Mouse (Mus musculus) megakaryocyte, embryonic 14.5 days (primary cell): Measurements from ENCODE around the gene Igf2r. TPM values are rescaled to one million over a fixed set of nuclear protein-coding genes. Genes with fewer than 3 reads are reported as not detected.

ENCODE experiments used
- H3K27me3 ChIP-seq: replicated peaks from 2 replicates; pipeline ENCODE3; 2012; ENCODE audit warnings: inconsistent platforms
- H3K36me3 ChIP-seq: replicated peaks from 2 replicates; pipeline ENCODE3; 2012; ENCODE audit warnings: low read length, inconsistent platforms, mixed read lengths
- H3K4me1 ChIP-seq: 2 replicates; pipeline ENCODE4 v1.6.1; 2012; ENCODE audit warnings: inconsistent platforms
- H3K4me3 ChIP-seq: replicated peaks from 2 replicates; pipeline ENCODE3; 2012; ENCODE audit warnings: moderate library complexity, mild to moderate bottlenecking, inconsistent platforms
- H3K9me3 ChIP-seq: 2 replicates; pipeline ENCODE4 v1.6.1; 2012; ENCODE audit warnings: inconsistent platforms
- FLI1 ChIP-seq: IDR thresholded peaks from 2 replicates; pipeline ENCODE4 v1.6.1; 2012; ENCODE audit warnings: low read length, inconsistent platforms, mixed read lengths
- GATA1 ChIP-seq: IDR thresholded peaks from 3 replicates; pipeline ENCODE4 v1.6.1; 2012; ENCODE audit warnings: mixed read lengths, low read length, inconsistent platforms, borderline replicate concordance
- polyA plus RNA-seq: library from polyadenylated mRNA; stranded (reverse); fragments of >175 nt; gene quantifications from 2 replicates; pipeline ENCODE4 v1.2.3, GENCODE M21; 2012; ENCODE audit warnings: low replicate concordance; ENCODE audit not compliant: insufficient read depth

The Igf2r gene
- polyA plus RNA-seq, 1 experiment: 1.0 TPM

- Histone ChIP-seq H3K9me3 (peaks cover 15% of the 10 kb centered on the region), H3K4me3 (peak overlapping the region; percentile 82), H3K4me1 (peaks cover 36% of the 10 kb centered on the region), H3K36me3 (no peaks in the 10 kb centered on the region), H3K27me3 (peaks cover 29% of the 10 kb centered on the region)
- TF ChIP-seq GATA1 (no peak), FLI1 (no peak)
These were observed 13.7 kb upstream of the Igf2r start for GRCm38 (mm10) chr17:12782861-12783847.

GRCm38 (mm10) chr17:12781101-12781500 is 11.6 kb upstream of the Igf2r start:
- H3K4me3 ChIP-seq: no peak overlapping the region
- H3K9me3 ChIP-seq: peaks cover 27% of the 10 kb centered on the region
- H3K4me1 ChIP-seq: peaks cover 36% of the 10 kb centered on the region
- H3K27me3 ChIP-seq: peaks cover 37% of the 10 kb centered on the region
- TF ChIP-seq FLI1: no peak
- no peak for TF ChIP-seq GATA1
- H3K36me3 ChIP-seq: no peaks in the 10 kb centered on the region

- H3K4me3 ChIP-seq: no peak overlapping the region
- no peaks in the 10 kb centered on the region for H3K36me3 ChIP-seq
- peaks cover 36% of the 10 kb centered on the region for H3K4me1 ChIP-seq
- peaks cover 37% of the 10 kb centered on the region for H3K9me3 ChIP-seq
- peaks cover 39% of the 10 kb centered on the region for H3K27me3 ChIP-seq
- TF ChIP-seq FLI1 (no peak), GATA1 (no peak)
These were observed 10.7 kb upstream of the Igf2r start for GRCm38 (mm10) chr17:12780125-12780524.

GRCm38 (mm10) chr17:12779442-12779841 is 10.0 kb upstream of the Igf2r start:
- H3K4me1 ChIP-seq: peaks cover 36% of the 10 kb centered on the region

GRCm38 (mm10) chr17:12773956-12774355 is 4.5 kb upstream of the Igf2r start:
- Histone ChIP-seq H3K36me3 (no peaks in the 10 kb centered on the region), H3K27me3 (peaks cover 52% of the 10 kb centered on the region), H3K4me1 (peaks cover 13% of the 10 kb centered on the region), H3K9me3 (peaks cover 57% of the 10 kb centered on the region), H3K4me3 (no peak overlapping the region)
- TF ChIP-seq GATA1: no peak
- TF ChIP-seq FLI1: no peak

More at GRCm38 (mm10) chr17:12779442-12779841, 10.0 kb upstream of the Igf2r start:
- no peak overlapping the region for H3K4me3 ChIP-seq
- H3K27me3 ChIP-seq: peaks cover 37% of the 10 kb centered on the region
- peaks cover 37% of the 10 kb centered on the region for H3K9me3 ChIP-seq
- TF ChIP-seq GATA1 (no peak), FLI1 (no peak)
- H3K36me3 ChIP-seq: no peaks in the 10 kb centered on the region

GRCm38 (mm10) chr17:12770500-12770899 is 1.0 kb upstream of the Igf2r start:
- TF ChIP-seq FLI1: no peak
- no peak for TF ChIP-seq GATA1
- H3K9me3 ChIP-seq: peaks cover 25% of the 10 kb centered on the region
- peaks cover 17% of the 10 kb centered on the region for H3K4me1 ChIP-seq
- no peak overlapping the region for H3K4me3 ChIP-seq
- H3K36me3 ChIP-seq: no peaks in the 10 kb centered on the region
- H3K27me3 ChIP-seq: peaks cover 59% of the 10 kb centered on the region

- Histone ChIP-seq H3K4me3 (peak overlapping the region; percentile 91), H3K36me3 (no peaks in the 10 kb centered on the region), H3K9me3 (peaks cover 20% of the 10 kb centered on the region), H3K4me1 (peaks cover 14% of the 10 kb centered on the region), H3K27me3 (peaks cover 62% of the 10 kb centered on the region)
- no peak for TF ChIP-seq FLI1
- TF ChIP-seq GATA1: no peak
These were observed 767 bp downstream of the Igf2r start for GRCm38 (mm10) chr17:12768415-12769379.

DNA sequence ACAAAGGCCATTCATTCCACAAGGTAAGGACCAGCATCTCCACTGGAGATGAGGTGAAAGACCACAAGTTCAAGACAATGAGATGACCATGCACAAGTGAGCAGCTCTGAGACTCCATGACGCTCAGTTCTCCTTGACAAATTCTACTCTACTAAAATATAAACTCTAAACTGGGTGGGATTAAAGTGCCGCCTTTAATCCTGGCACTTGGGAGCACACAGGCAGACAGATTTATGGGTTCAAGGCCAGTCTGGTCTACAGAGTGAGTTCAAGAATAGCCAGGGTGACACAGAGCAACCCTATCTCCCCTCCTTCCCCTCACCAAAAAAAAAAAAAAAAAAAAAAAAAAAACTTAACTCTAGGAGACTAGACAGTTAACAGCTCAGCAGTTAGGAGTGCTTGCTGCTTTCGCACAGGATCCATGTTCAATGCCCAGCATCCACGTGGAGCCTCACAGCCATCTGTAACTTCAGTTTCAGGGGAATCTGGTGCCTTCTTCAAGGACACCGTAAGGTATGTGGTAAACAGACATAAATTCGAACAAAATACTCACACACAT is 2.1 kb downstream of the Igf2r start:
- peaks cover 11% of the 10 kb centered on the region for H3K4me1 ChIP-seq
- H3K9me3 ChIP-seq: peaks cover 20% of the 10 kb centered on the region
- no peaks in the 10 kb centered on the region for H3K36me3 ChIP-seq
- no peak overlapping the region for H3K4me3 ChIP-seq
- TF ChIP-seq FLI1 (no peak), GATA1 (no peak)
- H3K27me3 ChIP-seq: peaks cover 61% of the 10 kb centered on the region

GRCm38 (mm10) chr17:12763412-12763811 is 6.1 kb downstream of the Igf2r start:
- Histone ChIP-seq H3K4me3 (no peak overlapping the region), H3K27me3 (peaks cover 38% of the 10 kb centered on the region), H3K36me3 (no peaks in the 10 kb centered on the region), H3K9me3 (no peaks in the 10 kb centered on the region), H3K4me1 (peaks cover 24% of the 10 kb centered on the region)
- TF ChIP-seq FLI1 (no peak), GATA1 (no peak)
